Mouse (Mus musculus): ENCODE measurements around the gene Cct4.

Cct4 gene

DNA sequence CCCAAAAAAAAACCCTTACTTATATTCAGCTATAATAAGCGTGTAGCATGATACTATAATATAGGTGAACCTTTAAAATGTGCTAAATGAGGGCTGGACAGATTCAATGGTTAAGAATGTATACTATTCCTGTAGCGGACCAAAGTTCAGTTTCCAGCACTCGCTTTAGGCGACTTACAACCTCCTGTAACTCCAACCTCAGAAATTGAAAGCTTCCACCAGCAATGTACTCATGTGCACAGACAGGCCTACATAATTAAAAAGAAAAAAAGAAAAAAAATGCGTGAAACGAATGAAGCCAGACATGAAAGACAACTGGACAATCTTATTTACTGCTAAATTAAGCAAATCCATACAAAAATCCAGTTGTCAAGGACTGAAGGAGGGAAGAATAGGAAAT is 7.5 kb upstream of the Cct4 start:
- DNase-seq (ENCODE audit: low spot score in 2 of 2) = no peak

DNA sequence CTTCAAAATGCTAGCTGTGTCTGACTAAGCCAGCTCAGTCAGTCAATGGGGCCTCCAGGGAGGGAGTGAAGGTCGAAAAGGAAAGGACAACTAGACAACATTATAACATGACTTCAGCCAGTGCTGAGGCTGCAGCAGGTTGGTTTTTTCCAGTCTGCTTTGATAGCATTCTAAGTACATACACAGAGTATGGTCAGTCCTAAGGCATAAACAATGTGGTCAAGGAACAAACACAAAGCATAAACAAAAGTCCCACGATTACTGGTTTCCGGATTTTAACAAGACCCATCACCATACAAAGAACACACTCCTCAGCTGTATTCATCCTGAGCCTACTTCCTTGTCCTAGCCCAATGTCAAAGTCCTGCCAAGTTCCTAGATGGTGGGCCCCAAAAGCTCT is 4.8 kb upstream of the Cct4 start:
- DNase-seq (ENCODE audit: low spot score in 2 of 2) = no peak

DNA sequence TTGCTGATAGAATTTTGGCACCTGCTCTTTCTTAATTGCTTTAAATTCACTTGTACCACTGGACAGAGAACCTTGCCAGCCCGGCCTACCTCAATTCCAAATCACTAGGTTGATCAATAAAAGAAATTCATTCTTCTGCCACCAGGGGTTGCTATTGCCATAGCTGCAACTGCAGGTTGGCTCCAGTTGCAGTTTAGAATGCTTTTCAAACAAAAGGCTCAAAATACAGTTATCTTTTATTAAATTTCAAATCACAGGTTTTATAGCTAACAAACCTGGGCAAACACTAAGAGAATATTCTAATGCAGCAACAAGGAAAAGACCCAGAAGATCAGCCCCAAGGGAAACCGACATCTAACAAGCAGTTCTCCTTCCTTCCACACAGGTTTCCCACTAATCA is 3.0 kb upstream of the Cct4 start:
- peak in 1 of 2 experiments; percentile 50 for DNase-seq (ENCODE audit: low spot score in 2 of 2)

DNA sequence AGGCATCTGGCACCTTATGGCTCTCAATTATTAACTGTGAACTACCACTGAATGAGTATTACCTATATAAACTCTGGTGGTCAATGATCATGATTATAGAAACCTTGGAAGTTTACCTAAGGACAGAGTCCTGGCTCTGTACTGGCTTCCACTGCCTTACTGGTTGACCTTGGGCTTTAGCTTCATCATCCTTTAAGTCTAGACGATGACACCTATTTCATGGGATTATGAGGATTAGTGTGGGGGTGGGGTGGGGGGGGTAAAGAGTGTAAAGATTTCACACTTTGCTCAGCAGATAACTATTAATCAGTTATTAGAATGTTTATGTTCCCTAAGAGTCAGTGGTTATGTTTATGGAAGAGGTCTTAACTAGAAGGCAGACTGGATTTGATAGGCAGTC is 533 bp upstream of the Cct4 start:
- DNase-seq (ENCODE audit: low spot score in 2 of 2) = no peak

DNA sequence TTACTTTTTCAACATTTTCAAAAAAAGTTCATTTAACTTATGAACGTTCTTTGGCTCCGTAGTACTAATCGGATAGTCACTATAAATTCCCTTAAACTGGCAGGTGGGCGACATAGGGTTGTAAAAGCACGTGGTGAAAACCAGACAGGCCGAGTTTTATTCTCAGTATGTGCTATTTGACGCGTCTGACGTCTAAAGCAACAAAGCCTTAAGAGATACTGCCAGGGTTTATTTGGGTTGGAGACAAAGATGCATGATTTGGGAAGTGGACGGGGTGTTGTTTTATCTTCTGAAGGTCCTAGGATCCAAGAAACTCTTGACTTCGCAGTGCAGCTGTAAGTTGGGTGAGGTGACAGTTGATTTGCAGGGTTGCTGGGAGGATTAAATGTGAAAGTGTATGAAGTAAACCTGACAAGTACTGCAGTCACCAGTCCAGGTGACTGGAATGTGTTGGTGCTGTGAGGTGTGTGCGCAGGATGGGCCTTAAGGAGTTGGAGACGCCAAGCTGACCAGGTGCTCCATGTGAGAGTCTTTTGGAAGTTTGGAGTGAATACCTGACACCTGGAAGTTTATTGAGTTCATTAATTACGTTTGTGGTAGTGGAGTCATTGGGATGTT is 1.0 kb downstream of the Cct4 start:
- no peak for DNase-seq (ENCODE audit: low spot score in 2 of 2)

DNA sequence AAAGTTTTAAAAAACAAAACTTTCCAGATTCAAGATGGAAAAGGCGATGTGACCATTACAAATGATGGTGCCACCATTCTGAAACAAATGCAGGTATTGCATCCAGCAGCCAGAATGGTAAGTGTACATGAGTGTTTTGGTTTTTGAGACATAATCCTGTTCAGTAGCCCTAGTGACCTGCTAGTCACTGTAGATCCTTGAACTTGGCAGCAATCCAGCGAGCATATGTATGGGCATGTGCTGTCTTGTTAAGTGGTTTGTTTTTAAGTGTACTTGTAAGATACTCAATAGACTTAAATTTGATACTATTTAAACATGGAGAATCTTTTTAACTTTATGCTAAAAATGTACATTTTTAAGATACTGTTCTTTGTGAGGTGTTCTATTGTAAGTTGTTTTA is 4.0 kb downstream of the Cct4 start:
- no peak for DNase-seq (ENCODE audit: low spot score in 2 of 2)

DNA sequence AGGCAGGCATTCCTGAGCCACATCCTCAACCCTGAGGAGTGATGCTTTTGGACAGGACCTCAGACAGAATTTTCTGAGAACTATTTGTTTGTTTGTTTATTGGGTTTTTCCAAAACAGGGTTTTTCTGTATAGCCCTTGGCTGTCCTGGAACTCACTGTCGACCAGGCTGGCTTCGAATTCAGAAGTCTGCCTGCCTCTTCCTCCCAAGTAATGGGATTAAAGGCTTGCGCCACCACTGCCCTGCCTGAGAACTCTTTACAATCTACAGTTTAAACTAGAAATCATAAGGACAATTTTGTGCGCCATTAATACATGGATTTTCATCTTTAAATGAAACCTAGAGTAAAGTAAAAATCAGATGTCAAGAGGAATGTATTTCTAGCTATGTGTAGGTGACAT is 5.1 kb downstream of the Cct4 start:
- no peak for DNase-seq (ENCODE audit: low spot score in 2 of 2)

DNA sequence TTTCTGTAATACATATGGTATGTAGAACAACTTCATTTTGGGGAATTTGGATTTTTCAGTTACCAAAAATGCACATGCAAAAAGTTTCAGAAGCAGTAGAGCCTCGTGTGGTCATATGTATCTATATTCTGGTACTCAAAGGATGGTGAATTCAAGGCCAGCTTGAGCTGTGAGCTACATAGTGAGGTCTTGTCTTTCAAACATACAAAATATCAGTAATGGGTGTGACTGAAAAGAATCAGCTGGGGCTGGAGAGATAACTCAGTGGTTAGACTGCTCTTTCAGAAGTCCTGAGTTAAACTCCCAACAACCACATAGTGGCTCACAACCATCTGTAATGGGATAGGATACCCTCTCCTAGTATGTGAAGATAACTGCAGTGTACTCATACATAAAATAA is 8.0 kb downstream of the Cct4 start:
- DNase-seq (ENCODE audit: low spot score in 2 of 2) = no peak

DNA sequence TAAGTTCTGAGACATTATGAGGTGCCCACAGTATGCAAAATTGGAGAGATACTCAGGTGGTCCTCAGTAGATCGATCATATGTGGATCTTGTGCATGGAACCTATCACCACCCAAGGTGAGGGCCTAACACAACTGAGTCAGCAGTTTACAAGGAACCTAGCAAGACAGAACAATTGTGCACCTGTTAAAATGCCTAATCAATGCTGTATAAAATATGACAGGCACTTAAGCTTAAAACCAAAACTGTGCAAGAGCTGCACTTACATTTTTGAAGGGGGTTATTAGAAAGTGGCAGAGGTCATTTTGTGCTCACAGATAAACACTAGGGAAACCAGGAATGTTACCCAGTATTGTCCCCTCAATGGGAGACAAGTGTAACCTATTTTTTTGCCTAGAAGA is 15.0 kb downstream of the Cct4 start:
- no peak for DNase-seq (ENCODE audit: low spot score in 2 of 2)

DNA sequence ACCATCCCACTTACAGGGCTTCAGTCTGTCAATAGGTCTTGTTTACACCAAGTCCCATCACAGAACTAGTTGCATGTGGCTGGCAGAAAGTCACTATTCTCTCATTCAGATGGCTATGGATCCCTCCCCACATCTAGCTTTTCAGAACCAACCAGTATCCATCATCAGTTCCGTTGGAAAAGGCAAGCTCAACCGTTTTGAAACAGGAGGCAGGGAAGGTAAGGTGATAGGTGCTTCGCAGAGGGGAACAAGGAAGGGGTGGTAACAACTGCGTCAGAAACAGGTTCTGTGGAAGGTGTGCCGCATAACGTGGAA is 16.8 kb downstream of the Cct4 start:
- DNase-seq (ENCODE audit: low spot score in 2 of 2) = no peak

DNA sequence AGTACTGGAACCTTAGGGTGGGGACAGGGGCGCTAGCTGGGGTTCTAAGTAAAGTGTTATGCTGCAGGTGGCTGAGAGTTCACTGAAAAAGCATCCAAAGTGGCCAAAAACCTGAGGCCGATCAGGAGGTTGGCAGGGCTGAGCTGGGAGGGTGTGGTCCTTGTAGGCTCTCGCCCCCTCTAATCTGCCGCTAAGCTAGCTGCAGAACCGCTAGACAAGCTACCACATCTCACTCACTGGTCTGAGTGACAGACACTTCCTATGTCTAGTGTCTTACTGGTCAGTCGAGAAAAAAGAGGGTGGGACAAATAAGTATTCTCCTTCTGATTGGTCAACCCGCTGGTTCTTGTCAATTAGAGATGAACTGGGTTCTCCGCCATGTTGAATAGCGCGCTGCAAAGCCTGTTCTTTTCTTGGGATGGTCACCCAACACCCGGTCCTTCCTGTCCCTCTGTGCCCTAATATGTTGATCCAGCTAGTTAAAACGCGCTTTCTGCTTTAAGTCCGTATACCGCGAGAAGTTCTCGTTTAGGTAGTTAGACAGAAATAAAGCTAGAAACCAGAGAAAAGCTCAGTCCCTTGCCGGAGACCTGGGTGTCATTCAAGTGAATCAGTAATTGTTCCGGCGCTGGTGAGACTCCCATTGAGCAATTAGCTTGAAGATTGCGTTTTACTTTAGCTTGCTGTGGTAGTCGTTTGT is 17.3 kb downstream of the Cct4 start, which contains the start of gene Fam161a:
Fam161a (plus strand) TSS at position 51 of the 700 bp plus-strand sequence.
- DNase-seq (ENCODE audit: low spot score in 2 of 2) = peak; percentile 85 to 94

DNA sequence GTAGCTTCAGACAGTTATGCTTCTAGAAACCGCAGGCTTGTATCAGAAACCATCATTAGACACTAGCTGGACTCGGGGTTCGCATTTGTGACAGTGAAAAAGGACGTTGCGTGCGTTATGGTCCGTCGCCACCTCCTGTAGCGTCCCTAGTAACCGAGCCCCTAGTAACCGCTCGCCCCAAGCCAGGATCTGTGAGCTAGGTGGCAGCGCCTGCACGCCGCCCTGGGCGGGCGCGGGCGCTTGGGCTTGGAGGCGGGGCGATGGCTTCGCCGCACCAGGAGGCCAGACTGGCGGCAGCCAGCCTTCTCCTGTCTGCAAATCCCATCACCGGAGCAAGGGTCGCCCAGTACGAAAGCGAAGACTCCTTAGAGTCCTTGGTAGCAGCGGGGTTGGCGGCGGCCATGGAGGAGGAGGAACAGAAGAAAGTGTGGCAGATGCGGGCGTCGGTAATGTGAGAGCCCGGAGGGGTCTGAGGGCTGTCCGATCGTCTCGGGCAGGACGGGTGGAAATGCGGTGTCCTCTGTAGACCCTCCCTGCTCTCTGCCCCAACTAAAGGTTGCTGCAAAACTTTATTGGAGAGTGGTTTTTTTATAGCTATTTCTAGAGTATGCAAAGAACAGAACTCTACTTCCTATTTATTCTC is 18.0 kb downstream of the Cct4 start:
- peak; percentile 89 for DNase-seq (ENCODE audit: low spot score in 2 of 2)

DNA sequence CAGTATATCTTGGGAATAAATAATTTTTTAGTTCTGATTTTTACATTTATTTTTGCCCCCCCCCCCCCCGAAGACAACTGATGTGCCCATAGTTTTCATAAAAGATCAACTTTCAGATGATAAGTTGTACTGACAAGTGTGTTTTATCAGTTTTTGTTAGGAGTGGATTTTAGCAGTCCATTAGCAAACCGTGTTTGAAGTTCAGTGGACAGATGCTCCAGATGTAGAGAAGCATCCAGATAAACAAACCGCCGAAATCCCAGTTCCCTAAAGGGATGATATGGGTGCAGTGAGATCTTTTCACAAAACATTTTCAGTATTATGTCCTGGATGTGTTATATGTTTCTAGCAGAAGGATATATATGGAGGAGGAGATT is 18.5 kb downstream of the Cct4 start:
- DNase-seq (ENCODE audit: low spot score in 2 of 2) = no peak

DNA sequence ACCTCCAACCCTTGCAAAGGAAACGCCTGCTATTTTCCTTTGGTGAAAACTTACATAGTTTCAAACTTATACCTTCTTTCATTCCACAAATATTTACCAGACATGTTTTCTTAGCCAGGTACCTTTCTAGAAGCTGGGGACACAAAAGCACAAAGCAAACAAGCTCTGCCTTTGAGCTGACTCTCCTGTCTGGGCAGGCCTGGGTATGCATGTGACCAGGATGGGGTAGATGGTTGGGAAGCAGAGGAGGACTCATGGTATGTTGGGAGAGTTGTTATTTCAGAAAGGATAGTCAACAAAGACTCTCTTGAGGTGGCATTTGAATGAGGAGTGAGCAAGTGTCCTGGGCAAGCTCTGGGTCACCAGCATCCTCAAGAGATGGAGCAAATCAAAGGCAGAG is 22.8 kb downstream of the Cct4 start:
- no peak for DNase-seq (ENCODE audit: low spot score in 2 of 2)

DNA sequence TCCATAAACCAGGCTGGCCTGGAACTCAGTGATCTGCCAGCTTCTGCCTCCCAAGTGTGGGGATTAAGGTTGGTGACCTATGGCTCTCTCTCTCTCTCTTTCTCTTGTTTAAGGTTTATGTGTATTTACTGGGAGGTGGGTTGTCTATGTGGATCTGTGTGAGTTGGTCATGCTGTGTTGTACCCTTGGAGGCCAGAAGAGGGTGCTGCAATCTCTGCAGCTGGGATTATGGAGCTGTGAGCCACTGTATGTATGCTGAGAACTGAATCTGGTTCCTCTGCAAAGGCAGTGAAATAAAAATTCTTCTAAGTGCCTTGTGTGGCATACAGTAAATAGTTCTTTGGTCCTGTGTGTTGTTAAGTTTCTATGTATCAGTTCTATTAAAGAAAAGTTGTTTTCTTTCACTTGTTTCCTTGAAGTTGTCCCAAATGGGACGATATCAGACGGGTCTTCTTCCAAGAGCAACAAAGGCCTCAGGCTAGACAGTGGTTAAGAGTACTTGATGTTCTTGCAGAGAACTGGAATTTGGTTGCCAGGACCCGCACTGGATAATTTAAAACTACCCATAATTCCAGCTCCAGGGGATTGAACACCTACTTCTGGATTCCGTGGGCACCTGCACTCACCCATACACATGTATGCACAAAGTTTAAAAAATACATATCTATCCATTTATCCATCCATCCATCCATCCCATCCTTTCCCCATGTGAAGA is 23.4 kb downstream of the Cct4 start:
- DNase-seq (ENCODE audit: low spot score in 2 of 2) = no peak

DNA sequence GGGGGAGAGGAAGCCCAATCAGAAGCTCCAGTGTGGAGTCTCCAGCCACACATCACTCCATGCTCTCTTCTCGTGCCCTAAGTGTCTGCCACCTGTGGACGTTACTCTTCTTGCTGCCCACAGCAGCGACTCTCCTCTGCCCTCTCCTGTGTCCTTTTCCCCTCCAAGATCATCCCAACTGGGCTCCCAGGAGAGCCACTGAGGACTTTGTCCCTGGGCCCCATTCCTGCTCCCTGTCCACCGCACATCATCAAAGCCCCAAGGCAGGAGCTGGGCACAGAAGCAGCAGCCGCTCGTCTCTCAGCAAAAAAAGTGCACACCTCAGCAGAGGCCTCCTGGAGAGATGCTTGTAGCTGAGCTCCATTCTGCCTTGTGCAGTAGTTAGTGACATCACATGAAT is 24.7 kb downstream of the Cct4 start:
- no peak for DNase-seq (ENCODE audit: low spot score in 2 of 2)

DNA sequence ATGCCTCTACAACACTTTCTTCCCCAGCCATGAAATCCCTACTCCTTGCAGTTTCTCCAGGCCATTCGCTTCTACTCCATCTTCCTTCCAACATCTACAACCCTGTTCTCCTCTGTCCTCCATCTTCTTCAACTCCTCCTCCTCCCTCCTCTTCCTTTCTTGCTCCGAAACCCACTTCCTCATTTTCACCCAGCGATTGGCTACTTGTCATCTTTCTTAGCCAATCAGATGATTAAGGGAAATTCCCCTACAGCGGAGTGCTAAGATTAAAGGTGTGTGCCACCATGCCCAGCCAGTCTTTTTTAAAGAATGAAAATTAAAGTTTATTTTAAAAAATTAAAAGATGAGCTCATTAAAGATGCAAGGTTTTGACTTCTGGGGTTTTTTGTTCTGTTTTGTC is 27.6 kb downstream of the Cct4 start:
- DNase-seq (ENCODE audit: low spot score in 2 of 2) = no peak

DNA sequence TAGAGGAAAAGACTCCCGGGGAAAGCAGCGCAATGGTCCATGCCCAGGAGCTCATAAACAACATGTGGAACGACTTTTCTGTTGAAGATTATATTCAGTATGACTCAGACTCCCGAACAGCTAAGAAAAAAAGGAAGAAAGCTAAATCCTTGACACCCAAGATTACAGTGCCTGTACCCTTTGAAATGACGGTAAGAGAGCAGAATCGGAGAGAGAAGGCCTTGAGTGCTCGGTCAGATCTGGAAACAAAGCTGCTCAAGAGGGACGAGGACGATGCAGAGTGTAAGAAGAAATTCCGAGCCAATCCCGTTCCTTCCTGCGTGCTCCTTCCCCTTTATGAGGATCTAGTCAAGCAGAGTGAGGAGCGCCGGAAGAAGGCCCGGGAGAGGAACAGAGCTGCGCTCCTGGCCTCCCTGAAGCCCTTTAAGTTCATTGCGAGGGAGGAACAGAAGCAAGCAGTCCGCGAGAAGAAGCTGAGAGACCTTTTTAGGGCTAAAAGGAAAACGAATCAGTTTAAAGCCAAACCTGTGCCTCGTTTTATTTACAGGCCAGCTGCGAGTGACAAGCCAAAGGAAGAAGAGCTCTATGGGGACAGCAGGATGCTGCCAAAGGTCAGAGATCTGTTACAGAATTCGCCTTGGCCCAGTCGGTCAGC is 29.9 kb downstream of the Cct4 start:
- DNase-seq (ENCODE audit: low spot score in 2 of 2) = no peak

DNA sequence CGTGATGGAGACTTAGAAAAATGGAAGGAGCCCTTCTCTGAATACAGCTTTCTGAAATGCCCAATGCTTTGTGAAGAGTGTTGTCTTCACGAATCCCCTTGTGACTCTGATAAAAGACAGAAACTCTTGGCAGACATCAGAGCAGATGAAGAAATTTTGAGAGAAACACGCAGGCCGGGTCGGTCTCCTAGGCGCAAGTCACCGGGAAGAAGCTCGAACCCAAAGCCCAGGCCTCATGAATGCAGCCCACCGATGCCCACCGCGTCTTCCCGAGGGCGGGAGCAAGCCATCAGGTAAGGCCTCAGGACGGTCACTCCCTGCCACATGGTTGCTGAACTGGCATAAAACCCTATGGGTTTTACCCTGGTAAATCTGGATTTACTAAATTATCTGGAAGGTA is 30.5 kb downstream of the Cct4 start:
- no peak for DNase-seq (ENCODE audit: low spot score in 2 of 2)

DNA sequence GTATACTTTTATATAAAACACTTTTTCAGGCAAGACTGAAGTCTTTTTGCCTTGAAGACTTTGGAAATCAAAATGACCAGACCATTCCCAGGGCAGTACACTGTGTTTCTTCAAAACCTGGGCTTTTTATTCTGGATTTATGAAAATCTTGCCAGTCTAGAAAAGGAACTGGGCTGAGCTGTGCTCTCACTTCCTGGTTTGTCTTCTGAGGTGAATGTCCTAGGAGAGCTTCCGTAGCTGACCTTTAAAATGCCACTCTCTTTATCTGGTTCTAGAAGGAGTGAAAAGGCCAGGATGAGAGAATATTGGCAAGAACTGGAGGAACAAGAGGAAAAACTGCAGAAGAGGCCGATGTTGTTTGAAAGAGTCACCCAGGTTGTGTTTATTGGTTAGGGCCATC is 32.8 kb downstream of the Cct4 start:
- DNase-seq (ENCODE audit: low spot score in 2 of 2) = no peak

DNA sequence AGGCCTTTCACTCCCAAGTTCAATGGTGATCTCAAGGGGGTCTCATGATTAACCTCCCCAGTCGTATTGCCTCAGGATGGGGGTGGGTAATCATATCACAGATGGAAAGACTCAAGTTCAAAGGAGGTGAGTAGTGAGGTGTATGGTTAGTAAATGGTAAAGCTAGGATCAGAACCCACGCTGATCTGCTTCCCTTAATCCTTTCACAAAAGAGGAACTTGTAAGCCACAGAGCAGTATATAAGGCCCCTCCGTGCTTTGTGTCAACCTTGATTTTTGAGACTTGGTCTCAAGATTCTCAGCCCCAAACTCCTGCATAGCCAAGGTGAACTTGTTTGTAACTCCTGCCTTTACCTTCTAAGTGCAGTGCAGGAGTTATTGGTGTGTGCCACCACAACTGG is 33.9 kb downstream of the Cct4 start:
- DNase-seq (ENCODE audit: low spot score in 2 of 2) = no peak

DNA sequence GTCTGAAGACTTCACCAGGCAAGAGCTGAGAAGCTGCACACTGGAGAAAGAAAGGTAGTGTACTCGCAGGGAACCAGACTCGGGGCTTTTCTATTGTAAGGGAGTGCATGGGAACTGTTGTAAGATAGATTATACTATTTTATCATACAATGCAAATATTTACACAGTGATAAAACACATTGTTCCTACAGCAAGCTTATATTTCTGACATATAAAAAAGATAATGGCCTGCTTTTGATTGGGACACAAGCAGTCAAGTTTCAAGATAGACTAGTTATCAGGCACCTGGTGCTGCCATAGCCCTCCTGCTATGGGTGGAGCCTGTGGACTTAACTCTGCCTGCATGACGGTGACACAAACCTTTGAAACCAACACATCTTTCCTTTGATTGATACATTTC is 38.6 kb downstream of the Cct4 start:
- DNase-seq (ENCODE audit: low spot score in 2 of 2) = no peak
